Mouse (Mus musculus) neural tube, embryonic 12.5 days (tissue): ENCODE results near the gene Onecut3. TPM values are rescaled to one million over a fixed set of nuclear protein-coding genes. Genes with fewer than 3 reads are reported as not detected.

Experiments used
- ATAC-seq: fragments of 200-750 bp; cut with Nextera tagmentation; 2 replicates; pipeline ENCODE4 v1.8.0; 2017; ENCODE audit warnings: low read depth, mild to moderate bottlenecking, moderate TSS enrichment, moderate library complexity; ENCODE audit not compliant: low FRiP score
- H3K27ac ChIP-seq: fragments of 300-500 bp; sonication (generic); 2 replicates; pipeline ENCODE4 v1.5.1; 2016
- H3K27me3 ChIP-seq: fragments of 300-500 bp; sonication (generic); replicated peaks from 2 replicates; pipeline ENCODE4 v1.6.1; 2016; ENCODE audit warnings: mild to moderate bottlenecking
- H3K36me3 ChIP-seq: fragments of 300-500 bp; sonication (generic); 2 replicates; pipeline ENCODE4 v1.6.1; 2016; ENCODE audit warnings: mild to moderate bottlenecking
- H3K4me1 ChIP-seq: fragments of 300-500 bp; sonication (generic); 2 replicates; pipeline ENCODE4 v1.6.1; 2016
- H3K4me2 ChIP-seq: fragments of 300-500 bp; sonication (generic); replicated peaks from 2 replicates; pipeline ENCODE4 v1.6.1; 2016; ENCODE audit warnings: mild to moderate bottlenecking
- H3K4me3 ChIP-seq: fragments of 300-500 bp; sonication (generic); 2 replicates; pipeline ENCODE4 v1.5.1; 2016
- H3K9ac ChIP-seq: fragments of 300-500 bp; sonication (generic); 2 replicates; pipeline ENCODE4 v1.6.1; 2016; ENCODE audit warnings: mild to moderate bottlenecking
- H3K9me3 ChIP-seq: fragments of 300-500 bp; sonication (generic); 2 replicates; pipeline ENCODE4 v1.6.1; 2016; ENCODE audit warnings: mild to moderate bottlenecking
- WGBS: fragments of 180-500 bp; shearing (Covaris S2); methylation state at CpG from one replicate; pipeline ENCODE4 v1.1.7; 2016; 5-methylcytosine and 5-hydroxymethylcytosine counted together
- polyA plus RNA-seq: library from polyadenylated mRNA; unstranded; fragments of >200 nt; fragmentation: Nextera tagmentation; extraction: Ambion mirVana; gene quantifications from 2 replicates; pipeline ENCODE4 v1.2.1, GENCODE M21; 2016

Gene Onecut3
- polyA plus RNA-seq, 1 experiment from 2014 or later, result 1.0 TPM

DNA sequence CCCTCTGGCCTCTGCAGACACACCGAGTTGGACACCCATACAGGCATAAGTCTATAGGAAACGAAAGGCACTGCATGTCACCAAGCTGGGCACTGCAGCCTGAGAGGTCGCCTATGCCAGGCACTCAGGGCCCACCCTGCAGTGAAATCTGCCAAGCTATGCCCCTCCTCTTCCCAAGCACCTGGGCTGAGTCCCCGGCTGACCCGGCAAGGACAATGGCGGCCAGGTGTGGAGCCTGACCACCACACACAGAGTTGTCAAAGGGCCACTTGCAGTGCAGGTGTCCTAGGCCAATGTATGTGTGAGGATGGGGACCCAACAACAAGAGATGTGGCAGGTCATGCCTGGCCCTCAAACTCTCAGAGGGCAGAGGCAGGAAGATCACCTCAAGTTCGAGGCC, 64.8 kb downstream of the Onecut3 start:
- H3K4me2 ChIP-seq, result no peak overlapping the region
- ATAC-seq, result no peak
- no peak overlapping the region for H3K4me3 ChIP-seq
- H3K4me1 ChIP-seq, result peaks cover 35% of the 10 kb centered on the region
- WGBS, result 92% methylated on average over 7 of the region's 7 CpGs
- H3K9ac ChIP-seq, result no peak overlapping the region
- no peak overlapping the region for H3K27ac ChIP-seq
- H3K9me3 ChIP-seq, result no peaks in the 10 kb centered on the region
- H3K36me3 ChIP-seq, result no peaks in the 10 kb centered on the region
- H3K27me3 ChIP-seq, result no peaks in the 10 kb centered on the region

DNA sequence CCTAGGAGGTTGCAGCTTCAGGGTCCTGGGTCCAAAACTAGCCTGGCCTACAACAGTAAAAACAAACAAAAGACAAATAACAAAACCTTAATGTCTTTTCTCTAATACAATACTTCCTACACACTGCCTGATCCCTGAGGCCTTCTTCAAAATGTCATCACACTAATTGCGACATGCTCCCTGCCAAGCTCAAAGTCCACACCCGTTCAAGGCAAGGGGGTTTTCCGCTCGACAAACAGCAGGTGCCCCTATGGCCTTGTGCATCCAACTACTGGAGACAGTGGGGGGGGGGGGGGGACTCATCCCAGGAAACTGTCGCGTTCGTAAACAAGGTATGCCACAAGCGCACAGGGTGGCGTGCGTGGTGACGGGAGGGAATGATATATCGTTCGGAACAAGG, 66.0 kb downstream of the Onecut3 start:
- WGBS, result 2% methylated on average over 13 of the region's 13 CpGs
- peak overlapping the region; percentile 92 for H3K4me2 ChIP-seq
- H3K27me3 ChIP-seq, result no peaks in the 10 kb centered on the region
- peak overlapping the region; percentile 94 for H3K9ac ChIP-seq
- H3K4me3 ChIP-seq, result peak overlapping the region; percentile 97
- H3K9me3 ChIP-seq, result no peaks in the 10 kb centered on the region
- no peak overlapping the region for H3K27ac ChIP-seq
- ATAC-seq, result peak; percentile 4; the same call in 1 of the 2 replicates
- peaks cover 33% of the 10 kb centered on the region for H3K4me1 ChIP-seq
- H3K36me3 ChIP-seq, result no peaks in the 10 kb centered on the region

DNA sequence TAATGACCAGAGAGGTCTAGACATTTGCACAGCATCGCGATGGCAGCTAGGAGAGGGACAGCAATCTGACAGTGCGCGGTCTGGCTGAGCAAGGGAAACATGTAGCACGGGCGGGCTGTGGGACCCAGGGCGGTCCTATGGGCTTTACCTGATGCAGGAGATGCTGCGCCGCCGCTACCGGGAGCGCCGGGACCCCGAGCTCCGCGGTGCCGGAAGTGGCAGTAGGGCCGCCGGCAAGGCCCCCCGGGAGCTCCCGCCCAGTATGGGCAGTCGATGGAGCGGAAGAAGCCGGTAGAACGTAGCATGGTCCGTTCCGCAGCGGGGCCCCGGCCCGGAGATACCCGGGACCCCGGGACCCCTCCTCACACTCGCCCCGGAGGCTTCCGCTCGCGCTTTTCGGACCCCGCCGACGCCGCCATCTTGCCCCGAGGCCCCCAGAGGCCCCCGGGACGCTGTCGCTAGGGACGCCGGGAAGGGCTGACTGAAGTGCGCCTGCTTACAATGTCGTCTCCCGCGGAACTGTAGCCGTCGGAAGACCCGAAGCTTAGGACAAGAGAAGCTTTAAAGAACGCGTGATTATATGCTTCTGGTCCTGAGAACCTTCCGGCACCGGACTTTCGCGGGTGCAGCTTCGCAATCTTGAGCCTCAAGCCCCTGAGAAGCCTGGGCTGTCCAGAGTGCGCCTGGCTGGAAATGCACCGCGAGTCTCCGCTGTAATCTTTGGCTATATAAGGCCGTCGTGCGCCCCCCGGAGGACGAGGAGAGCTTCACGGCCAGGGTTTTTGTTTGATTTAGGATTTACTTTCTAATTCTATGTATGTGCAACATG, 66.7 kb downstream of the Onecut3 start, which contains the start of gene Rexo1:
TSS of gene Rexo1 (minus strand) at position 445 of the 829 bp plus-strand sequence.
- H3K9me3 ChIP-seq, result no peaks in the 10 kb centered on the region
- H3K4me2 ChIP-seq, result peak within 1 kb of the TSS; percentile 92
- H3K36me3 ChIP-seq, result no peaks in the 10 kb centered on the region
- peaks cover 33% of the 10 kb centered on the region for H3K4me1 ChIP-seq
- peak within 1 kb of the TSS; percentile 97 for H3K4me3 ChIP-seq
- peak within 1 kb of the TSS; percentile 94 for H3K9ac ChIP-seq
- WGBS, result under 1% methylated on average over 72 of the region's 72 CpGs
- ATAC-seq, result peak; percentile 75
- no peaks in the 10 kb centered on the region for H3K27me3 ChIP-seq
- H3K27ac ChIP-seq, result peak within 1 kb of the TSS; percentile 71

DNA sequence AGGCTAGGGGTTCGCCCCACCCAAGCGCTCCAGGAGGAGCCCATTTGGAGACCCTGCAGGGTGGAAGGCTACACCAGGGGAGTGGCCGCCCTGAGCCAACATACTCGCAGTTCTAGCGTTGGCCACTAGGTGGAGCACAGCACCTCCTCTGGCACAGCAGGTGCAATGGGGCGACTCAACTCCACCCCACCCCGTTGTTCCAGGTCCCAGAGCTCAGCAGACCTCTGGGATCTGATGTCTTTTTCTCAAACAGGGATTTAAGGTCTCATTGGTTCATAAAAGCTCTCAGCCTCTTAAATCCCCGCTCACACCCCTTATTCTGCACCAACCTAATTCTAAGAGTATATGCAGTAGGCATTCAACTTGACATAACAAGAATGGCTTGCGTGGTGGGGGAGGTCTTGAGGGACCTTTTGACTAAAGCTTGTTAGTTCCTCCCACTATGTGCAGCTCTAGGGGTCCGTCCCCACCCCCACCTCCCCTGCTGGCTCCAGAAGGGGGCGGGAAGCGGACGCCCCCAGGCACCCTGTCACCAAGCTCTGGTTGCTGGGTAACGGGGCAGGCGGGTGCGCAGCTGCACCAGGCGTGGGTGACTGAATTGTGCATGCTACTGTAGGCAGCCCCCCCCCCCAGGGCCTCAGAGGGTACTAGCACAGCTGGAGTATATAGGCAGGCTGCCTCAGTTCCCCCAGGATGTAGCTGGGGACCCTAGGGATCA, 71.9 kb downstream of the Onecut3 start:
- Histone ChIP-seq H3K4me3 (0 out of 2 replicates have a peak overlapping the region, but pooled peaks have one; percentile 0), H3K9ac (0 out of 2 replicates have a peak overlapping the region, but pooled peaks have one; percentile 33)
- 18% methylated on average over 17 of the region's 17 CpGs for WGBS

More for the DNA sequence above, 71.9 kb downstream of the Onecut3 start:
- peak overlapping the region; percentile 64 for H3K27ac ChIP-seq
- H3K27me3 ChIP-seq, result no peaks in the 10 kb centered on the region
- peak overlapping the region; percentile 49 for H3K4me2 ChIP-seq
- peaks cover 30% of the 10 kb centered on the region for H3K4me1 ChIP-seq
- ATAC-seq, result peak; percentile 65
- no peaks in the 10 kb centered on the region for H3K9me3 ChIP-seq
- peaks cover 11% of the 10 kb centered on the region for H3K36me3 ChIP-seq

Other genes with a start within 250 kb of the Onecut3 start
- 214 and 227 TPM in 2 replicates for gene Ndufs7, start 245.7 kb upstream of the Onecut3 start, polyA plus RNA-seq
- gene Gamt, start 233.8 kb upstream of the Onecut3 start, polyA plus RNA-seq, result 37.9 and 38.6 TPM in 2 replicates
- gene Dazap1, start 233.3 kb upstream of the Onecut3 start, polyA plus RNA-seq, result 66.6 TPM in 2 replicates
- 643 and 654 TPM in 2 replicates for gene Rps15, start 202.4 kb upstream of the Onecut3 start, polyA plus RNA-seq
- 160 and 175 TPM in 2 replicates for gene Apc2, start 198.9 kb upstream of the Onecut3 start, polyA plus RNA-seq
- gene 2310011J03Rik, start 174.3 kb upstream of the Onecut3 start, polyA plus RNA-seq, result 37.7 and 41.1 TPM in 2 replicates
- gene Pcsk4, start 165.3 kb upstream of the Onecut3 start, polyA plus RNA-seq, result 2.2 and 2.3 TPM in 2 replicates
- 3.4 and 3.6 TPM in 2 replicates for gene Reep6, start 164.9 kb upstream of the Onecut3 start, polyA plus RNA-seq
- gene Adamtsl5, start 146.4 kb upstream of the Onecut3 start, polyA plus RNA-seq, result 0.50 and 1.1 TPM in 2 replicates
- 0.29 and 0.49 TPM in 2 replicates for gene Plk5, start 138.4 kb upstream of the Onecut3 start, polyA plus RNA-seq
- gene Mex3d, start 107.2 kb upstream of the Onecut3 start, polyA plus RNA-seq, result 23.6 and 26.5 TPM in 2 replicates
- gene Mbd3, start 95.3 kb upstream of the Onecut3 start, polyA plus RNA-seq, result 304 and 314 TPM in 2 replicates
- 436 and 478 TPM in 2 replicates for gene Uqcr11, start 88.0 kb upstream of the Onecut3 start, polyA plus RNA-seq
- gene Tcf3, start 61.2 kb upstream of the Onecut3 start, polyA plus RNA-seq, result 156 and 166 TPM in 2 replicates
- gene Atp8b3, start 44.3 kb downstream of the Onecut3 start, polyA plus RNA-seq, result 1.0 TPM in 2 replicates
- gene Rexo1, start 66.7 kb downstream of the Onecut3 start, polyA plus RNA-seq, result 35.6 and 35.9 TPM in 2 replicates
- gene Klf16, start 82.5 kb downstream of the Onecut3 start, polyA plus RNA-seq, result 7.3 and 7.5 TPM in 2 replicates
- gene Abhd17a, start 95.5 kb downstream of the Onecut3 start, polyA plus RNA-seq, result 126 and 127 TPM in 2 replicates
- 60.8 and 63.9 TPM in 2 replicates for gene Scamp4, start 108.0 kb downstream of the Onecut3 start, polyA plus RNA-seq
- gene Adat3, start 108.0 kb downstream of the Onecut3 start, polyA plus RNA-seq, result 5.4 and 6.7 TPM in 2 replicates
- gene Gm49322, start 111.2 kb downstream of the Onecut3 start, polyA plus RNA-seq, result 3.6 and 6.0 TPM in 2 replicates
- gene Csnk1g2, start 128.0 kb downstream of the Onecut3 start, polyA plus RNA-seq, result 173 and 192 TPM in 2 replicates
- gene Btbd2, start 162.2 kb downstream of the Onecut3 start, polyA plus RNA-seq, result 92.8 and 100 TPM in 2 replicates
- 86.5 and 88.5 TPM in 2 replicates for gene Mknk2, start 183.3 kb downstream of the Onecut3 start, polyA plus RNA-seq
- gene Mob3a, start 207.1 kb downstream of the Onecut3 start, polyA plus RNA-seq, result 59.4 and 61.5 TPM in 2 replicates
- 28.6 and 29.3 TPM in 2 replicates for gene Izumo4, start 207.3 kb downstream of the Onecut3 start, polyA plus RNA-seq
- 93.9 and 95.1 TPM in 2 replicates for gene Ap3d1, start 247.4 kb downstream of the Onecut3 start, polyA plus RNA-seq